Mouse (Mus musculus): Measurements from ENCODE around the gene Unc13b.

GRCm38 (mm10) chr4:43251269-43251668 is 192.5 kb downstream of the Unc13b start:
- TF ChIP-seq GATA1 (IDR thresholded peaks at IDR 0.05; ENCODE audit: low read length) (no peak), TAL1 (IDR thresholded peaks at IDR 0.05; ENCODE audit: low read length) (no peak)
